Mouse (Mus musculus) limb, embryonic 13.5 days (tissue): Measurements from ENCODE around the gene Asb18. TPM values are rescaled to one million over a fixed set of nuclear protein-coding genes. Genes with fewer than 3 reads are reported as not detected.

Source experiments
- ATAC-seq: fragments of 200-750 bp; cut with Nextera tagmentation; 2 replicates; pipeline ENCODE4 v1.8.0; 2017; ENCODE audit warnings: low read depth, moderate number of reproducible peaks, moderate TSS enrichment; ENCODE audit not compliant: low FRiP score
- H3K27ac ChIP-seq: fragments of 300-500 bp; sonication (generic); 2 replicates; pipeline ENCODE4 v1.5.1; 2015; ENCODE audit warnings: inconsistent platforms, mild to moderate bottlenecking, moderate library complexity
- H3K27me3 ChIP-seq: fragments of 300-500 bp; sonication (generic); 2 replicates; pipeline ENCODE4 v1.6.1; 2015; ENCODE audit warnings: mild to moderate bottlenecking, inconsistent platforms
- H3K36me3 ChIP-seq: fragments of 300-500 bp; sonication (generic); 2 replicates; pipeline ENCODE4 v1.6.1; 2015; ENCODE audit warnings: inconsistent platforms, mild to moderate bottlenecking, moderate library complexity
- H3K4me1 ChIP-seq: fragments of 300-500 bp; sonication (generic); 2 replicates; pipeline ENCODE4 v1.6.1; 2015; ENCODE audit warnings: inconsistent platforms
- H3K4me2 ChIP-seq: fragments of 300-500 bp; sonication (generic); replicated peaks from 2 replicates; pipeline ENCODE4 v1.6.1; 2015; ENCODE audit warnings: inconsistent platforms, mild to moderate bottlenecking, moderate library complexity
- H3K4me3 ChIP-seq: fragments of 300-500 bp; sonication (generic); 2 replicates; pipeline ENCODE4 v1.5.1; 2015; ENCODE audit warnings: moderate library complexity, mild to moderate bottlenecking, inconsistent platforms
- H3K9ac ChIP-seq: fragments of 300-500 bp; sonication (generic); 2 replicates; pipeline ENCODE4 v1.6.1; 2015; ENCODE audit warnings: mild to moderate bottlenecking, inconsistent platforms
- H3K9me3 ChIP-seq: fragments of 300-500 bp; sonication (generic); 2 replicates; pipeline ENCODE4 v1.6.1; 2016; ENCODE audit warnings: inconsistent platforms
- WGBS: fragments of 180-500 bp; shearing (Covaris S2); methylation state at CpG from one replicate; pipeline ENCODE4 v1.1.7; 2015; 5-methylcytosine and 5-hydroxymethylcytosine counted together
- polyA plus RNA-seq: library from polyadenylated mRNA; unstranded; fragments of >200 nt; fragmentation: Nextera tagmentation; extraction: Ambion mirVana; gene quantifications from 2 replicates; pipeline ENCODE4 v1.2.1, GENCODE M21; 2015

Gene Asb18
- polyA plus RNA-seq, 1 experiment from 2014 or later = 0.13 TPM

DNA sequence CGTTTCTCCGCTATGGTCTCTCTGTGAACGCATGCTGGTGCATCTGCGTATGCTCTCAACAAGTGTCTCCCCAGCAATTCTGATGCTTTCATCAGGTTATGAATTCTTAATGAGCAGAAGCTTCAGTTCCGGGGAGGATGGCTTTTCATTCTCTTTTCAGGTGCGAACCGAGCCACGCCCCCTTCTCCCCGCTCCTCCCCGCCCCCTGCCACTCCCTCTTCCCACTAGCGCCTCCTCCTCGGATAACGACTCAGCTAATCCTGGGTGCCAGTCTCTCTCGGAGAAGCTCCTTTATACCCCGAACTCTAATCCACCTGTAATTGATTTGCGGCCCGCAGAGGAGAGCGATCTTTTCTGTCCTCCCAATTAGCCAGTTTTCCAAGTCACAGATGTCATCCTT lies 96.4 kb downstream of the Asb18 start:
- H3K36me3 ChIP-seq = no peaks in the 10 kb centered on the region
- WGBS = 23% methylated on average over 18 of the region's 18 CpGs
- no peak for ATAC-seq
- no peak overlapping the region for H3K4me2 ChIP-seq
- no peak overlapping the region for H3K27ac ChIP-seq
- H3K4me1 ChIP-seq = peaks cover 6% of the 10 kb centered on the region
- H3K9ac ChIP-seq = no peak overlapping the region
- no peaks in the 10 kb centered on the region for H3K9me3 ChIP-seq
- no peak overlapping the region for H3K4me3 ChIP-seq
- H3K27me3 ChIP-seq = peaks cover 69% of the 10 kb centered on the region

DNA sequence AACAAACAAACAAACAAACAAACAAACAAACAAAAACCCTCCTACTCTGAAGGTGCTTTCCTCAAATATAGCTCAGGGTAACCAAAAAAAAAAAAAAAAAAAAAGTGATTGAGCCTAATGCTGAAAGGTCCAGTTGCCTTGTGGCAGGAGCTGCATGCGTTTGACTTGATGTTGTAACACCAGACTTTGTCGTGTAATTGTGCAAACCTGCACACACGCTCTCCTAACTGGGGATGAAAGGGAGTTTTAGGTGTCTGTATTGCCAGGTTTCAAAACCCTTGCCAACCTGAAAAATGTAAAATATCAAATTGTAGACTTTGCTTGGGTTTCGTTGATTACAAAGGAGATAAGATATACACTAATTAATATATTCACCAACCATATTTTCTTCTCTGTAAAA lies 100.9 kb downstream of the Asb18 start:
- WGBS = 81% methylated on average over 4 of the region's 4 CpGs

DNA sequence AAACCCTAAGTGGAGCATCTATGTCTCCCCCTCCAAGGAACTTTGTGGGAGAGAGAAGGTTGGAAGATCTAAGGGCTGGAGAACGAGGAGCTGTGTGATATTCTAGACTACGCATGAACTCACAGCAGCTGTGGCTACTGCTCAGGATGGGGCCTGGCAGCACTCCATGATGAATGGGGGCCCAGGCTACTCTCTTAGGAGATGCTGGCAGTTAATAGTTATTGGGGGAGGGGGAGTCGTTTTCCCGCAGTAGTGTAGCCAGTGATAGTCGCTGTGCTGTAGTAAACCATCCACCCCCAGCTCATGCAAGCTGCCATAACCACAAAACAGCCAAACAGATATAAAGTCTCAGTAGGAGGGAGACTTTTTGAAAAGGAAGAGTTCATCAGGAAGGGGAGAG lies 102.1 kb downstream of the Asb18 start:
- WGBS = 25% methylated on average over 5 of the region's 5 CpGs
- peak; percentile 59; the same call in 1 of the 2 replicates for ATAC-seq
- H3K9me3 ChIP-seq = no peaks in the 10 kb centered on the region
- no peak overlapping the region for H3K9ac ChIP-seq
- no peak overlapping the region for H3K27ac ChIP-seq
- H3K4me1 ChIP-seq = peaks cover 9% of the 10 kb centered on the region
- no peaks in the 10 kb centered on the region for H3K36me3 ChIP-seq
- peaks cover 15% of the 10 kb centered on the region for H3K27me3 ChIP-seq
- no peak overlapping the region for H3K4me2 ChIP-seq
- no peak overlapping the region for H3K4me3 ChIP-seq

More for the DNA sequence above, 100.9 kb downstream of the Asb18 start:
- Histone ChIP-seq H3K4me2 (no peak overlapping the region), H3K9ac (no peak overlapping the region), H3K4me1 (peaks cover 9% of the 10 kb centered on the region), H3K4me3 (no peak overlapping the region), H3K36me3 (no peaks in the 10 kb centered on the region), H3K9me3 (no peaks in the 10 kb centered on the region), H3K27ac (no peak overlapping the region), H3K27me3 (peaks cover 27% of the 10 kb centered on the region)
- no peak for ATAC-seq

DNA sequence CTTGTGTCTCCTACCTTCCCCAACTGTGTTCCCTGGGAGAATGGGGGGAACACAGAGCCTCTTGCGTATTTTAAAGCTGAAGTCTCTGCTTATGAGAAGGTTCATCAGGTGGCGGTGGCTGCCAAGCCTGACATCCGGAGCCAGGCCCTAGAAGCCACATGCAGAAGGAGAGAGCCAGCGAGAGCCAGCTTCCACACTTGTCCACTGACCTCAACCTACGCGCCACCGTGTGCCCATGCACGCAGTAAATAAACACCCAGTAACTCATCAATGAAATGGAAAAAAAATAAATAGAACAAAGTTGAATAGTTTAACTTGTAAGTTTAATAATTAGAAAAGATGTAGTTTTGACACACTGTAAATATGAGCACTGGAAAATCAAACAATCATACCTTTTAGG lies 104.7 kb downstream of the Asb18 start:
- Histone ChIP-seq H3K36me3 (no peaks in the 10 kb centered on the region), H3K4me3 (no peak overlapping the region), H3K4me1 (peaks cover 9% of the 10 kb centered on the region), H3K4me2 (no peak overlapping the region), H3K9ac (no peak overlapping the region), H3K27me3 (0 out of 2 replicates have a peak, but pooled peaks cover 3% of the 10 kb centered on the region), H3K9me3 (peaks cover 13% of the 10 kb centered on the region), H3K27ac (no peak overlapping the region)
- 86% methylated on average over 8 of the region's 8 CpGs for WGBS
- ATAC-seq = no peak

DNA sequence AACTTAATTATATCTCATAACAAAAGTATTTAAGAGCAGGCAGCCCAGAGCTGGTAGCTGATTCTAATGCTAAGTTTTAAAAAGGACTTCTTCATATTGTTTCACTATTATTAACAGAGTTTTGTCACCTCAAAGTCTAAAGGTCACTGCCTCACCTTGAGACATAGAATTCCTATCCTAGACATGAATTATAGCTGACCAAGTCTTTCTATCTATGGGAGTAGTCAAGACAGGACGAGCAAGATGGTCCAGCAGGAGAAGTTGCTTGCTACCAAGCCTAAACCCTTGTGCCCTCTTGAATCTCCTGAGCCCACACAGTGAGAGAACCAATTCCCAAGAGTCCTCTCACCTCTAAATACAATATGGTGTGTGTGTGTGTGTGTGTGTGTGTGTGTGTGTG lies 111.8 kb downstream of the Asb18 start:
- Histone ChIP-seq H3K27me3 (no peaks in the 10 kb centered on the region), H3K36me3 (no peaks in the 10 kb centered on the region), H3K9me3 (peaks cover 13% of the 10 kb centered on the region), H3K9ac (no peak overlapping the region), H3K4me1 (peaks cover 13% of the 10 kb centered on the region), H3K4me3 (no peak overlapping the region), H3K27ac (no peak overlapping the region), H3K4me2 (no peak overlapping the region)
- WGBS = 68% methylated on average over 1 of the region's 1 CpGs
- ATAC-seq = no peak

DNA sequence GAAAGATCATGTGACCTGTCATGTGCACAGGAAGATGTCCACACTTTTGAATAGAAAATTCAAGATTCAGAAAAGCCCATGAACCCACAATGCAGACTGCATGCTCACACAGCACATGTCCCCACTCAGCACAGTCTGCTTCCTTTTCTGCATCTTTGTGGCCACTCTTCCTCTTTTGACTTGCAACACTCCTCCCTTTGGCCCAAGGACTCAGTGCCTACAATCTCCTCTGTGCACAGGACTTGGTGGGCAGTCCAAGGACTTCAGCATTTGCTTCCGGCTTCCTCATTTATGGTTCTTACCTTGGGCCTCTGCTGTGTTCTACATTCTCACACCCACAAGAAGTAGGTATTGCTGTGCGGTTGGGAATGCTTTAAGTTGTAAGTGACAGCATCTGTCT lies 112.2 kb downstream of the Asb18 start:
- no peak for ATAC-seq

DNA sequence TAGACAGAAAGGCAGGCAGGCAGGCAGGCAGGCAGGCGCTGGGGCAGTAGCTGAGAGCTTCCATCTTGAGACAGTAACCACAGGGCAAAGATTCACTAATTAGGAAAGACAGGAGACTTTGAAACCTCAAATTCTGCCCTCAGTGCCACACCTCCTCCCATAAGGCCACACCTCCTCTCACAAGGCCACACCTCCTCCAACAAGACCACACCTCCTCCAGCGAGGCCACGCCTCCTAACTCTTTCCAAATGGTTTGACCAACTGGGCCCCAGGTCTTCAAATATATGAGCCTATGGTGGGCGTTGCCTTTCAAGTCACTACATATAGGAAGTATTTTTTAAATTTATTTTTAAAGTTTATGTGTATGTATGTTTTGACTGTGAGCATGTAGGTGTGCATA lies 113.1 kb downstream of the Asb18 start:
- H3K27ac ChIP-seq = no peak overlapping the region
- no peak overlapping the region for H3K4me3 ChIP-seq
- H3K4me1 ChIP-seq = peaks cover 13% of the 10 kb centered on the region
- no peaks in the 10 kb centered on the region; the same call in 1 of the 2 replicates for H3K36me3 ChIP-seq
- H3K4me2 ChIP-seq = no peak overlapping the region
- no peaks in the 10 kb centered on the region for H3K27me3 ChIP-seq
- no peak for ATAC-seq
- no peak overlapping the region for H3K9ac ChIP-seq
- peaks cover 5% of the 10 kb centered on the region for H3K9me3 ChIP-seq
- 82% methylated on average over 4 of the region's 4 CpGs for WGBS

More for the DNA sequence above, 112.2 kb downstream of the Asb18 start:
- no peak overlapping the region for H3K9ac ChIP-seq
- H3K4me1 ChIP-seq = peaks cover 13% of the 10 kb centered on the region
- no peak overlapping the region for H3K4me3 ChIP-seq
- WGBS = 88% methylated on average over 2 of the region's 2 CpGs
- peaks cover 13% of the 10 kb centered on the region for H3K9me3 ChIP-seq
- H3K4me2 ChIP-seq = no peak overlapping the region
- no peaks in the 10 kb centered on the region for H3K36me3 ChIP-seq
- no peaks in the 10 kb centered on the region for H3K27me3 ChIP-seq
- no peak overlapping the region for H3K27ac ChIP-seq

Other genes with a start within 250 kb of the Asb18 start
- 0.11 and 0.31 TPM in 2 replicates for gene Gbx2, start 83.5 kb downstream of the Asb18 start, polyA plus RNA-seq
- gene Iqca, start 138.7 kb upstream of the Asb18 start, polyA plus RNA-seq = 0.10 and 0.47 TPM in 2 replicates
- gene Ackr3, start 189.3 kb upstream of the Asb18 start, polyA plus RNA-seq = 40.5 and 41.7 TPM in 2 replicates